Mouse (Mus musculus) R1 (cell line): ENCODE measurements at regions not wholly inside any gene's neighbourhood (a gene's known extent, or its start where the extent isn't known, plus 50 kb on each side); places are given as distances from the start of the nearest gene placed in this dataset.

Source experiments
- DNase-seq: peaks from one replicate; pipeline ENCODE4 v3.0.0-alpha.2; 2018; ENCODE audit warnings: low read depth, low spot score

DNA sequence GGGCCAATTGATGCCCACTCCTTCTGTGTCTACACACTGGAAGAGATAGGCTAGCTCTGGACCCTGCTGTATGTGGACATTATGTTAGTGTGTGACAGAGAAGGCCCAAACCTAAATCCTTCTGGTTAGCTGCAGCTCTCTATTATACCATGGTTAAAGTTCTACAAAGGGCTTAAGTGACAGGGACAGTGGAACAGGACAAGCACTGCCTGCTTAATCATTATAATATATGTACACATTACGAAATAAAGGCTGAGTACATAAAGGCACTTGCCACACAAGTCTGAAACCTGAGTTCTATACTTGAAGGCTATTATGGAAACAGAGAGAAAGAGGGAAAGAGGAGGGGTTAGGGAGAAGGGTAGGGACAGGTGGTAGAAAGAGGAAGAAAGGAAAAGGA, 55.2 kb downstream of the Rdh14 start:
- no peak for DNase-seq

DNA sequence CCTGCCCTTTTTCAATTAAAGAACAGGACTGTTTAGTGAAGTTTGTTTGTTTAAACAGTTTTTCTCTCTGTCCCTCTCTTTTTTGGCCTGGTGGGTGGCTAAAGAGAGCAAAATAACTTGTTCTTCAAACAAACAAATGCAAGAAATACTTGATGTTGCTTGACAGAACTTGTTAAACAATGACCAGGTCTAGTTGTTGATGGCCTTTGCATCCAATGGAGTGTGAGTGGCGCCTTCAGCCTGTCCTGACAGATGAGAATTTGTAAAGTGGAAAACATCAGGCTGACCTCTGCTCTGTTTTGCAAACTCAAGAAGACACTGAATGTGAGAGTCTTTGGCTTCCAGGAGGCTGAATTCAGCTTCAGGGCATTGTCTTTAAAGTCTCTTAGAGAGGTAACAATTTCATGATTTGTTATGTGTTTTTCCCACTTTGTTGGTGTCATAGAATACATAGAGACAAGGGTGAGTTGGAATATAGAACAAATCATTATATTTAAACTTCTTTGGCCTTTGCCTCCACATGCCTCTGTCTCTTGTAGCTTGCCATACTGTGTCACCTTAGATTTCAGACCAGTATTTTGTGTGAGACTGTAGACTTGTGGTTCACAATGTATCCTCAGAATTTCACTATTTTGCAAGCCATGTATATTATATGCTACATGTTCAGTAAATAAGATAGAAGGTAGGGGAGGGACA, 67.5 kb downstream of the Rdh14 start:
- no peak for DNase-seq

DNA sequence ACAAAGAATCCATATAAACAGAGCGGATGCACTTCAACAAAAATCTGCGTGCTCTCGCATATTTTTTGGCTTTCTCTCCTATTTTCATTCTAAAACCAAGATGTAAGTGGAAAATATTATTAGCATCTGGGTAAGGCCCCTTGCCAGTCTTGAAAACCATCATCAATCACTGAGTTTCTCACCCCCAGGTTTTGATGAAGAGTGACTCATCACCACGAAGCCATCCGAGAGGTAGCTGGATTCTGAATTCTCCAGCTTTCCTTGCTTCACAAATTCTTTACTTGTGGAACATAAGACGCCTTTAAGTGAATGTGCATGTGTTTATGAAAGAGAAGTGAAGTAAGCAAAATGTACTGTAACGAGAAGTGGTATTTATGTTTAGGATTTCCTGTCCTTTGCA, 71.2 kb downstream of the Rdh14 start:
- no peak for DNase-seq

DNA sequence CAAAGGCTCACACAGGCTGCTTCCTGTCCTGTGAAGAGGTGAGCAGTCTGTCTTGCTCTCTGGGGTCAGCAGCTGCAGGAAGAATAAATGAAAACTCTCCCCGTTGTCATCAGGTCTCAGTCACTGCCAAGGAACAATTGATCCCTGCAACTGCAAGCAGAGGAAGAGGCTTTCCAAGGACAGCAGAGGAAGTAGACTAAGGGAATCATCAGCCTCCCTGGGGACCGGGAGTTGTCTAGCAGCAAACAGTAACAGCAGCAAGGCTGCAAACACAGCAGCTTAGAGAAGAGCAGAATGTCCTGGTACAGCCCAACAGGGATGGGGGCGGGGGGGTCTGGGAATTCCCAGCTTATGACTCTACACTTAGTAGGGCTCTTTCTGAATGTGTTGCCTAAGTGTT, 72.4 kb downstream of the Rdh14 start:
- DNase-seq, result peak; percentile 4

DNA sequence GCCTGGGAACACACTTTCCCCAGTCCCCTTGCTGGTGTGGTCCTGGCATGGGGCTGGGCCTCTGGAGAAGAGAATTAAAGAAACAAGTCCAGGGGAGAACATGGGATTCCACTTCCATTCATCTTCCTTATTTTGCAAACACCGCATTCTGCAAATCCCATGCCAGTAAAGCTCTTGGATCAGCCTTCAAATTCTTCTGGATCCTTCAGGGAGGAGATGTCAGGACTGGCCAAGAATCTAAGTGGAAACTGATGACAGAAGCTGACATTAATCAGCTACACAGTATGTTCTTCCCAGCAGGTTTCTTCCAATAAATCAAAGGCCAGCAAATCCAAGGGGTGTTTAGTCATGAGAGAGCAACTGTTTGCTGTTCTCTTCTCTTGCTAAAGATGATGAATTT, 83.4 kb downstream of the Rdh14 start:
- DNase-seq, result no peak

DNA sequence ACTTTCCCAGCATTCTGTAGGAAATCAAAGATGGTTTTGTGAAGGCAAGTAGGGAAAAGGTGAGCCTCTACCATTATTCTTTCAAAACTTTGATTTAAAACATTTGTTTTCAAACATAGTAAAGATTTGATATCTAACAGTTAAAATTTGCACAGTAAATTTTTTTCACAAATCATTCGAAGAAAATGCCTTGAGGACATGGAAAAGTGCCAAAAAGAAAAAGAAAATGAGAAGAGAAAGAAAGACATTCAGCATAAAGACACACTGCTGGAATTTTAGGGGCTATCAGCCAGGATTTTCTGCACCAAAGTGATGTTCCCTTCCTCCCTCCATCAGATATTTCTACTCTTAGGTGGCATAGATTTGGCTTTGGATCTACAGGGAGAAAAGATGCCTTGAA, 90.2 kb downstream of the Rdh14 start:
- no peak for DNase-seq

DNA sequence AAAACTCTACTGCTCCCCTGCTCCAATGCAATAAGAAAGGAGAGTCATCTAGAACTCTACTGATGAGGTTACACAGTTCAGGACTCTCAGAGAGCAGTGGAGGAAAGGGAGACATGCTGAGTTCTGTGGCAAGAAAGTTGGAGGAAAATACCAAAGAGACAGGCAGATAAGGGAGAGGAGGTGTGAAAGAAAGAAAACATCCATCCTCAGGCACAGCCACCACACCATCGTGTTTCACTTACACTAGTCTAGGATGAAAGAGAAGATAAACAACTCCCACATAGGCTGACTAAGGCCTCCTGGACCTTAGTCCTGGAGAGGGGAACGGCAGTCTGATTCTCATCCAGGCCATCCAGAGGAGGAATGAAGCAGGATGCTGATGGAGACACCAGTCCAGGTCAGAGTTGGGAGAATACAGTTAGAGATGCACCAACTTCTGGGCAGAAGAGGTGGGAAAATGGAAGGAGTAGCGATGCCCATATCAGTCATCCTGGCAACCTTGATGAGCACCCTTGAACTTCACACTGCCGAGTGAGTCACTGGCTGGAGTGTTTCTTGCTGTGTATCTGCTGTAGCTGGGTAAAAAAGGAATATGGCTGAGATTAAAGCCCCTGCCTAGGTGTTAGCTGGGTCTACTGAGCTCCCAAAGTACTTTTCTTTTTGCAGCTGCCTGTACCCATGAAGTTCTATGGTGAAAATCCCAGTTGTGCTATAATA, 91.9 kb downstream of the Rdh14 start:
- DNase-seq, result no peak

DNA sequence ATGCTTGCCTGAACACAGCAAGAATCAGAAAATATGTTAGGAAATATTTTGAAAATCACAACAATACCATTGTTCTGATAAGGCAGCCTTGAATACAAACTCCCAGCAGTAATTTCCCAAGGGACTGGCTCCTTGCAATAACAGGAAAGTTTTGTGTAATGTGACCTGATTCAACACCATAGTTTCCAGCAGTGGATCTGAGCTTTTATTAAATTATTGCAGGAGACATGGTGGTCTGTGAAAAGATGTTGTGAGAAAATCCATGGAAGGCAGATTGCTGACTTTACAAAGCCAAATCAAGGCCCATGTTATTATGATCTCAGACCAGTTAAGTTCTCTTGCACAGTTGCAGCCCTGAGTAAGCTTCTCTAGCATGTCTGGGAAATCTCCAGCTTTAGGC, 116.1 kb downstream of the Rdh14 start:
- no peak for DNase-seq

DNA sequence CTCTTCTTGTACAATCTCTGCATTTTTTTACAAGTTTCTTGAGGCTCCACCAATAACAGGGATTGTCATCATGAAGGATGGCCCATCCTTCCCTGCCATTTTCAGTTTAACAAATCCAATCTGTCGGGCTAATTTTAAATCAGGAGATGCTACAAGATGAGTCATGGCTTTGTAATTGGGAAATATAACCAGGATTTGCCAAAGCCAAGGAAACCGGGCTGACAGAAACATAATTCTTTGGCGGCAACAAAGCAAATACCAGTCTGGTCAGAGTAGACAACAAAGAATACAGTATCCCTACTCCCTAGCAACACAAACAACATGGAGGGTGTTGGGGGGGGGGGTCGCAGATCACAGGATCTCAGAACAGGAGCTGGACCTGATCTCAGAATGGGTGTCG, 123.0 kb downstream of the Rdh14 start:
- no peak for DNase-seq

DNA sequence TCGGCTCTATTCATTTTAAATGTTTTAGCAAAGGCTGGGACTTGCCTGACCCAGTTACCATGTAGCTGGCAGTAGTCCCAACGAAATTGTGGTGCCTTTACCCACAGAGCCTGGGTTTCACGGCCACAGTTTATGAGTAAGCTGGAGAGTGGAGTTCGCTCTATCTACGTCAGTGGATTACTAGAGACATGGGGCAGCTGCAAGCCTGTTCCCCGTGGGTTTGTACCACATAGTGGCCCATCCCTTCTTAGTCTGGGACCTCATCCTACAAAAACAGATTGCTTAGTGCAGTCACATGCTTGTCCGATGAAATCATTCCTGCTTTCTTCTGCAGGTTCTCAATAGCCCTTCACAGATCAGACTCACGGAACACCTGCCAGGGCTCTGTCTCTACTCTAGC, 123.7 kb downstream of the Rdh14 start:
- no peak for DNase-seq

DNA sequence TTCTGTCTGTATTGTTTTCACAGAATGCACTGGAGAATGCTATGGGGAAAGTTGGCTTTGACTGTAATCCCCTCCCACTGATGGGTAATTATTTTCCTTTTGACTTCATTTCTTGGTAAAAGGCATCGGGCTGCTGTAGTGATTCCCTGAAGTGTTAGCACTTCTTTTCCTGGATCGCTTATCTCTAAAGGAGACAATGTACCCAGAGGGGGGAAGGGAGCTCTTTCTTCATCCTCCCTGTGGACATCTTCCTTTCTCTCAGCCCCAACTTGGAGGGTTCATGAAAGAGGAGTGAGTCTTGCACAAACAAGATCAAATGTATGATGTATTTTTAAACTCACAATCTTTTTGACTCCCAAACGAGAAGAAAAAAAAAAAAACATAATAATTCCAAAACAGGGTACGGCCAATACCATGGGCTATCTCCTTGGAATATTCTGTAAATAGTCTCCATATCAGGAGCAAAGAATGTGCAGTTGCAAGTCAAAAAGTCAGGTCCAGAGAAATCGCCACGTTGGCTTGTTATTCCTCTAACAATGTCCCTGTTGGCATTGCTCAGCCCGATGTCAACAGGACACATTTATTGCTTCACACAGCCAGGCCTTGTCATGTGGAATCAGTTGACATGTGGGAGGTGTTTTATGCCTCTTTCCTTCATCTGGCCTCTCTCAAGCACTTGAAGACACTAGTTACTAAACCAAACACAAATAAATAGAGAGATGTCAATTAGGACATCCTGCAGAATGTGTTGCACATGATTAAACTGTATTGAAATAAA, 134.1 kb downstream of the Rdh14 start:
- no peak for DNase-seq

DNA sequence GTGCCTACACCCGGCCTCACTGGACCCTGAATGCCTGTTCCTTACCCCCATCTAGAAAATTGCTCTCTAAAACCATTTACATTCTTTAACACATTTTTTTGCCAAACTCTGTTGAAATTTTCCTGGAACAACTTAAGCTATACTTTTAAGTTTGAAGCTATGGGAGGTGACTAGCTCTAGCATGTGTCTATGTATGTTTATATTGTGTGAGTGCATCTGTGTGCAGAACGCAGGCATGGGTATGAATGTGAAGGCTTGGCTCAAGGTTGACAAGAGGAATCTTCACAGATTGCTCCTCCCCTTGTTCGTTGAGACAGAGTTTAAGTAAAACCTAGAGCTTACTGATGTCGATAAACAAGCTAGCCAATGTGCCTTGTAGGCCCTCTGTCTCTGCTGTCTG, 135.4 kb downstream of the Rdh14 start:
- no peak for DNase-seq

DNA sequence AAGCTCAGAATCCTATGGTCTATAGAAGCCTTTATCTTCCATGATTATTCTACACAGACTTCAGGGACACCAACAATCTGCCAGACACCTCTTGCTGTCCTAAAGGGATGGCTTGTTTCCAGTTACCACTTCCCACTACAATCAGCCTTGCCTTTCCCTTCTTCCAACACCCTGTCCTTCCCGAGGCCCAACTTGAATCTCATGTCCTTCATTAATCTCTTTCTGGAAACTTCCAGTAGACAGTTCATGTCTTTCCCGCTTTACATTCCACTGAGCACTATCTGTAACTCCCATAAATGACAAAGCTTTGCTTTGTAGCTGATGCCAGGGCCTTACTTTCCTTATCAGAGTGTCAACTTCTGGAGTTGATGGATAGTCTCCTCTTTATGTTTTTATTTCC, 138.5 kb downstream of the Rdh14 start:
- DNase-seq, result no peak

DNA sequence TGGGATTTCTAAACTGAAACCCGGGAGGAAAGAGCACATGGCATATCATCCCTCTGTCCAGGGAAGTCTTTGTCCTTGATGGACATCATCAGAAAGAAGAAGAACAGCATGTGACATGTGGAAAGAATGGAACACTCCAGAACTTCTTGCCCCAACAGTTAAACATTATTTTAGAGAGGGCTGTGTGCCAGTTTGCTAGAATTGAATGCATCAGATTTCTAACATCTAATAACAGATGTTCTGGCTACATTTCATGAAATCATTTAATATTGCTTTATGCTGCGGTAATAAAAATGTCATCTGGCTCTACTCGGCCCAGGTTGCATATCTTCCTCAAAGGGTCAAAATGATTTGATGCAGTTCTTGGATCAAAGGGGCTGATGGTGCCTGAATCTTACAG, 140.4 kb downstream of the Rdh14 start:
- DNase-seq, result no peak

DNA sequence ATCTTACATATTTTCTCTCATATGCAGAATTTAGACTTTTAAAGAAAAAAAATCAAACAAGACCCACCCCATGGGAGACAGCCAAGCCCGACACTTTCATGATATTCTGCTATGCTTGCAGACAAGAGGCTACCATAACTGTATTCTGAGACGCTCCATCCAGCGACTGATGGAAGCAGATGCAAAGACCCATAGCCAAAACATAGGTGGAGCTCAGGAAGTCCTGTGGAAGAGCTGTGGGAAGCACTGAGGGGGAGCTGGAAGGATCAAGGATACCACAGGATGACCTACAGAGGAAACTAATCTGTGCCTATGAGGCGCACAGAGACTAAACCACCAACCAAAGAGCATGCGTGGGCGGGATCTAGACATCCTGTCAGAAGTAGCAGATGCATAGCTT, 143.4 kb downstream of the Rdh14 start:
- DNase-seq, result no peak

DNA sequence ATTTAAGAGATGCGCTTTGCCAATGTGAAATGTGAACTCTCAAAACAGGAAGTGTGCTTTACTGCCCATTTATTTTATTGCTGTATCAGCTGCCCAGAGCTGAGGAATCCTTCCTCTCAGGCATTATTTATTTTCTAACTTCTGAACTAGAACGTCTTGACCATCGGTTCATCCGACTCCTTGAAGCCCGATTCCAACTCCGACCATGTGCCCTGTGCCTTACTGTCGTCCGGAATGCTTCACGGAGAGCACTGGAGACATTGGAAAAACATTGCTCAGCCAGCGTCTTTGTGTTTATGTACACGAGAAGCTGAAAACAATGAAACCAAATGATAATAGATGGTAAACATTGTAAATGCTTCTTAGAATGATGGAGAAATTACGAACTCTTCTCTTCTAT, 145.7 kb downstream of the Rdh14 start:
- no peak for DNase-seq

DNA sequence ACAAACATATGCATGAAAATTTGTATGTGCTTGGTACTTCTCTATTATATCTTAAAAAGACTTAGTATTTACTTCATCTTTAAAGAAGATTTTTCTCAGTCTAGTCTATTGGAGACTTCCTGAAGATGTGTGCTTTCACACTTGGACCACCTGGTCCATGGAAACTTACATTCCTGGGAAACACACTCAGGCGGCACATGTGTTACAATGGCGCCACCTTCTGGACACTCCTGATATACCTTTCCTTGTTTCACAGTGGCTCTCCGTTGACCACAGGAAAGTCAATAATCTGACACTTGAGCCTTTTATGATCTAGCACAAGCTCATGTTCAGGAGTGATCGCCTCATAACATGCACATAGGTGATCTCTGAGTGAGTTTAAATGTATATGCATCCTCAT, 146.5 kb downstream of the Rdh14 start:
- DNase-seq, result peak; percentile 58

DNA sequence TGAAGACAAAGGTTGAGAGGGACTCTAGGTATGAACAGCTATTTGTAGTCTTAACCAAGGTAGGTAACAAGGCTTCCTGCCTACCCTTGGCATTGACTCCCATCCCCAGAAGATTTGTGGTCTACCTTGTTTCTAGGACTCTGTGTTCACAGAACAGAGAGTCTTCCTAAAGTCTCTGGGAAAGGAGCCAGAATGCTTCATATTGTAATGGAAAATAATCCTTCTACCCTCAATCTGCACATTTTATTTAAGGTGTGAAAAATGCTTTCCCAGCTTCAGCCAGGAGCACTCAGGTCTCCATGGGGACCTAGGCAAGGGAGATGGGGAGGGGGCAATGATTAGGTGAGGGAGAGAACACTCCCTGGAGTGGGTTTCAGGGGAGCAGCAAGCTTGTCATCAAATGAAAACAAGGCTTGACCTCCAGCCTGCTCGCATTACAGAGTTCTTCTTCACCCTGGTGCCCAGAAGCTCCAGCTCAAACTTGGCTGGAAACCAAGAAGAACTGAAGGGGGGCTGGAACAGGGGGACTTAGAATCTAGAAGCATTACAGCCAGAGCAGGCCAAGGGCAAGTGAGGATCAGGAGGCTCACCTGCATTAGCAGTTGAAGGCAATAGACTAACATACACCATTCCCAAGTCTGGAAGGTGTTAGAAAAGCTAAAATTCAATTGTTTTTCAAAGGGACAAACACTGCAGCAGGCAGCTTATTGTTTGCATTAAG, 159.1 kb downstream of the Rdh14 start:
- DNase-seq, result peak; percentile 7

DNA sequence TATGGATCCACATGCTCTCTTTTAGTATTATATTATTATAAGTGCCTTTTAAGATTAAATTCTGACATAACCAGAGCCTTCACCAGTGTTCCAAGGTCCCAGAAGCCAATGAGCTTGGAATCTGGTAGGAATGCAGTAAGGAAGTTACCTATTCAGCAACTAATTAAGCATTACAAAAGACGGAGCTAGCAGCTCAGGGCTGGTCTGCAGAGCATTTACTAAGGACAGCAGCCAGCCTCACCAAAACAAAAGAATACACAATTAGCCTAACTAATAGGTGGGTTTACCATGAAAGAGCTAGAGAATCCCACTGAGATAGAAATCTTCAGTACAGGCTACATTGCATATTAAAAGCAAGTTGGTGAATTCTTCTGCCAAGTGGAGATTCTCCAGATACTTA, 164.1 kb downstream of the Rdh14 start:
- DNase-seq, result peak; percentile 91

DNA sequence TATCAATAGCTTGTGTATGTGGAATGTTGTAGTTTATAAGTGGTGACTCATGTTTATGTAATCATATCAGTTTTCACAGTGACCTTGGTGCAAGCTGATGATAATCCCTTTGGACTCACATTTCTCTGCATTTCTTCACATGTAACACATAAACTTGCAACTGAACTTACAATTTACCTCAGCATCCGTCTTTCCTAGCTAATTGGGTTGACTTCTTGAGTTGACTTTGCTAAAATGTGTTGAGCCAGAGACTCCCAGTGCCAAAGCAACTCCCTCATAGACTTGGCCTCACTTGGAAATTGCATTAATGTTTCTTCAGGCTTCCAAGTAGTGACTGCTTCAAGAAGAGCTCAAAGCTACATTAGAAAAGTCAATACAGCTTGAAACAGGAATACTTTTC, 172.4 kb downstream of the Rdh14 start:
- DNase-seq, result no peak

DNA sequence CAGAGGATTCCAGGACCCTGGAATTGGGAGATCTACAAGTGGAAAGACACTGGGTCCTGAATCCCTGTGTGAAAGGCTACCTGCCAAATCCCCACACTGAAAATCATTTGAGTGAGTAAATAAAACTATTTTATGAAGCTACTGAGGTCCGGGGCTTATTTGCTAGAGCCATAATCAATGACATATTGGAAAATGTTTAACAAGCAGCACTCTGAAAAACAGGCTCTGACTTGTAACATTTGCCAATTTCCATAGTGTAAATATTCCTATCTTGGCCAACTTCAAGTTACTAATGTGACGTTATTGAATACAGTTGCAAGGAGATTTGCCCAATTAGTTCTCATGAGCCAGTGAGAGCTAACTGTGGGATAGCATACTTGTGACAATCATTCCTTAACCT, 177.3 kb downstream of the Rdh14 start:
- DNase-seq, result no peak
